Mouse (Mus musculus): ENCODE results near the gene Trim44. TPM values are rescaled to one million over a fixed set of nuclear protein-coding genes. Genes with fewer than 3 reads are reported as not detected.

Gene Trim44
- total RNA-seq, 2 experiments from 2014 or later: 173 to 177 TPM

DNA sequence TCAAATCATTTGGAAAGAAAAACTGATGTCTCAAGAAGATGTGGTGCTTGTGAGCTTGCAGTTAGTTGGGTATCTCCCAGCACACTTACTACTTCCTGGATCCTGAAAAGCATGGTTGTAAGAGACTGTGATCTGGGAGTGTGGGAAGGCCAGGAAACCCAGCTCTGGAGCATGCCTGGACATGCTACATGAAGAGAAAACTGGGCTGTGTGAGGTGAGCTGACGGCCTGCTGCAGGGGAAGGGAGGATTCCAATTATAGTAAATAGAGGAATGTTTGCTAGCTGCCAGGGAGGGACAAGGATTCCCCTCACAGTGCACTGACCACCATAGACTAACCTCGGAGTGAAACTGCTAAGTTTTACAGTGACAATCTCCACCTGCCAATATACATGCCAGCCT is 104.4 kb downstream of the Trim44 start:
- intact Hi-C loops (cut with DNase I): no loop called here
- no peak for DNase-seq (ENCODE audit: low spot score in 2 of 2)

DNA sequence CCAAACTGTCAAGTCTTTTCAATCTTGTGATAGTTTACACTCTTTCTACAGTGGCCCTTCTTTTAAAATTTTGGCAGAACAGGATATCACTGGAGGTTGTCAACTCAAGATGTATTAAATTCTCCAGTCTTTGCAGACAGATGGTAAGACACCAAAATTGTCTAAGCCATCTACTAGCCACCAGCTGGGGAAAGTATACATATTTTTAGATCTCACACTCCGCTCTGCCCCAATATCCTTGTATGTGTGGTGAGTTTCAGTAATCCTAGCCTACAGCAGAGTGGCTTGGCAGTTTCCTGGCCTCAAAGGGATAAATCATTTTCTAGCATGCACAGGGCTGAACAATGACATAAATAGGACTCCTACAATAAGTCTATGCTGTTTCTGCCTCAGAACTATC is 105.1 kb downstream of the Trim44 start:
- DNase-seq (ENCODE audit: low spot score in 2 of 2): peak in 1 of 2 experiments; percentile 15

DNA sequence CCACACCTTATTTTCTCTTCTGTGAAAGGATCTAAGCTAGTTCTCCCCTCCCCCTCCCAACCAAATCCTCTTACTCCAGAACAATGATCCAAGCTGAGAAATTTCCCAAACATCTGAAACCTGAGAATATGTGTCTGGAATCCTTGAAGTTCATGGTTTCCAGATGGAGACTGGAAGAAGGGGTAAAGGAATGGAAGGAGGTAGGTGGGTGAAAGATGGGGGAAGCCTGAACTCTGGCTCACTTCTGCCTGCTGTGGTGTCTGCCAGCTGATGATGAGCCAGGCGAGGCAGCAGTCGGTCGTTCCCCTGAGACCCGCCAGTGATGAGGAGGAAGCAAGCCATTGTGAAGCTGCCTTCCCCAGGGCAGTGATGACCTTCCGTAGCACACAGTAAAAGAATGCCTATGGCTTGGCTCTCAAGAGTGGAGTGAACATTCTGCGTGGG is 112.8 kb downstream of the Trim44 start:
- DNase-seq (ENCODE audit: low spot score in 2 of 2): no peak
- intact Hi-C loops (cut with DNase I): loop anchor here (5.0 kb wide), 1 partner anchor 203 kb away; no protein-coding TSS in a partner anchor

More for the DNA sequence above, 105.1 kb downstream of the Trim44 start:
- intact Hi-C loops (cut with DNase I): no loop called here

DNA sequence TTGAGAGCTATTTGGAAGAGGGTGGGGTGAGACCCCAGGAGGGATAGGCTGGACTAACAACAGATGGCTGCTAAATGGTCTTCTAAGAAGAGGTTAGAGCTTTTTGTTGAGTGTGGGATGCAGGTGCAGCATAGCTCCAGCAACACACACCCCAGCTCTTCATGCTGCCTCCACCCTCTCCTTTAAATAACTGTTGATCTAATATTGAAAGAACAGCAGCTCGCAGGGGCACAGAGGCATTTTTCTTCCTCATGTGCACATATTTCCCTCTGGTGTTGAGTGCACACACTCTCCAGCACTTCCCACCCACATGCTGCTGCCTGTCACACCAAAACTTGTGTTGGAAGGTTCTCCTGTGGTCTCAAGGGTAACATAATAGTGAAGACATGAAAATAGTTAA is 114.4 kb downstream of the Trim44 start:
- intact Hi-C loops (cut with DNase I): loop anchor here (5.0 kb wide), 1 partner anchor 201 kb away; no protein-coding TSS in a partner anchor
- no peak for DNase-seq (ENCODE audit: low spot score in 2 of 2)

DNA sequence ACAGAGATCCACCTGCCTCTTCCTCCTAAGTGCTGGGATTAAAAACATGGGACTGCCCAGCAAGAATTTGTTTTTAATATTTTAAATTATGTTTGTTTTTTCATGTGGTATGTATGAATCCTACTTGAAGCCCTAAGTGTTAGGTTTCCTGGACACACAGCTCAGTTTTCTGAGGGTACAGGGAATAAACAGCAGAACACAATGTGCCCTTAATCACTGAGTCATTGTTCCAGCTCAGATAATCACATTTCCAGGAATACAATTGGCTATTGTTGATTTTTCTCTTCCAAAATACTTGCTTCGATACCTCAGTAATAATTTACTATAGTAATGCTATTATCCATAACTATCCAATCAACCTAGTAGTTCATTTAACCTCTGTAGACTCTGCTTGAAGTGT is 115.6 kb downstream of the Trim44 start:
- no peak for DNase-seq (ENCODE audit: low spot score in 2 of 2)
- intact Hi-C loops (cut with DNase I): loop anchor here (5.0 kb wide), 1 partner anchor 200 kb away; no protein-coding TSS in a partner anchor

DNA sequence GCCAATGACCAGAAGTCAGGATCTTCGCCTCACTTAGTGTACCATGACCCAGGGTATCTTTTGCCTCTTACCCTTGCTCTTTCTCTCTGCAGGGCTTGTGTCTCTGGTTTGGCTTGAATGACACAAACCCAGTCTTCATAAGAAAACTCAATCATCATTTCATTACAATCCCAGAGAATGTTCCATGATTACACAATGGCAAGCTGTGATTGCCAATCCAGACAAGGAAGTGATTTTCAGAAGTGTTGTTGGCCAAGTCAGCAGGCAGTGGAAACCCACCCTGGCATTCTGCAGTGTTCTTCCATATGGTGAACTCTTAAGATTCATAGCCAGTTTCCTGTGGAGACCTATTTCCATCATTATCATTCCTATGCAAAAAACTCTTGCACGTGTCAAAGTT is 116.1 kb downstream of the Trim44 start:
- intact Hi-C loops (cut with DNase I): loop anchor here (5.0 kb wide), 1 partner anchor 199 kb away; no protein-coding TSS in a partner anchor

DNA sequence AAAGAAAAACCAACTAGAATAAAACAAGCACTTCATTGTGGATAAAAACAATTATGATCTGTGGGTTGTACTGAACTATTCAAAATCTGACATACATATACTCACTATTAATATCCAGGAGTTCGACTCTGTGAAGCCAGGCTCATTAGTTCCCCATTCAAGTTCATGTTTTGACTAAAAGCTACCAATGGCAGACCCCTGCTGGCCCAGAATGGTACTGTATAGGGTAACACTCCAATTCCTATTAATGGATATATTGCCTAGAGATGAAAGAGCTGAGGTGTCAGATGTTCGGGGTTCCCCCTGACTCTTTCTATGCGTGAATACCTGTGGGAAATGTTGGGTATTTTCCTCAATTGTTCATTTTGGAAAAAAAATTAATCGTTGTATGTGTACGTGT is 117.6 kb downstream of the Trim44 start:
- intact Hi-C loops (cut with DNase I): loop anchor here (5.0 kb wide), 1 partner anchor 198 kb away; no protein-coding TSS in a partner anchor

More for the DNA sequence above, 116.1 kb downstream of the Trim44 start:
- no peak for DNase-seq (ENCODE audit: low spot score in 2 of 2)

DNA sequence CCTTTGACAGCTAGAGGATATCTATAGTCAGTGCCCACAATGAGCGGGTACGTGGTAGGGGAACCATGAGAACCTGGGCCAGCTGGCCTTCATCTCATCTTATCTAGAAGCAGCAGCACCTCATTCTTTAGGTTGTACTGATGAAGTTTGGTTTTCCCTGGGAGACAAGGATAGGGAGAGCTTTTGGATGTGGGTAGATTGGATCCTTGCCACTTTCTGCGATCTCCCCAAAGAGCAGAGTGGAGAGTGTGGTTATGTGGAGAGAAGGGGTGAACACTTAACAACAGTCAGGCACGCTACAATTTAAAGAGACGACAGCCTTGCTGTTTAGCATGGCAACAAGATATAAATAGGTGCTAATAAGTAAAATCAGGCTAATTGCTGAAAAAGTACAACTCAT is 119.0 kb downstream of the Trim44 start:
- DNase-seq (ENCODE audit: low spot score in 2 of 2): no peak
- intact Hi-C loops (cut with DNase I): no loop called here

More for the DNA sequence above, 117.6 kb downstream of the Trim44 start:
- DNase-seq (ENCODE audit: low spot score in 2 of 2): no peak

DNA sequence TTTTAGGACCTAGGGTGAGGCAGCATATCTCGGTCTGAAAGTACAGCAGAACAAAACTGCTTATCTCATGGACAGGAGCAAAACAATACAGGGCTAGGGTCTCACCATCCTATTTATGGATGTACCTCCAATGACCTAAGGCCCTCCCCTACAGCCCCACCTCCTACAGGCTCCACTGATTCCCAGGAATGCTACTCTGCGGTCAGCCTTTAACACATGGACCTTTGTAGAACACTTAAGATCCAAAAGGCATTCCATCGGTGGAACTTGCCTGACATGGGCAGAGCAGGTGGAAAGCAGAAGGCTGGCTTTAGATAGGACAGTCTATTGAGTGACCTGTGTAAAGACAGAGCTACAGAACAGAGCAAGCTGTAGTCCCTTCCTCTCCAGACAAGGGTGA is 120.3 kb downstream of the Trim44 start:
- intact Hi-C loops (cut with DNase I): no loop called here
- DNase-seq (ENCODE audit: low spot score in 2 of 2): no peak

DNA sequence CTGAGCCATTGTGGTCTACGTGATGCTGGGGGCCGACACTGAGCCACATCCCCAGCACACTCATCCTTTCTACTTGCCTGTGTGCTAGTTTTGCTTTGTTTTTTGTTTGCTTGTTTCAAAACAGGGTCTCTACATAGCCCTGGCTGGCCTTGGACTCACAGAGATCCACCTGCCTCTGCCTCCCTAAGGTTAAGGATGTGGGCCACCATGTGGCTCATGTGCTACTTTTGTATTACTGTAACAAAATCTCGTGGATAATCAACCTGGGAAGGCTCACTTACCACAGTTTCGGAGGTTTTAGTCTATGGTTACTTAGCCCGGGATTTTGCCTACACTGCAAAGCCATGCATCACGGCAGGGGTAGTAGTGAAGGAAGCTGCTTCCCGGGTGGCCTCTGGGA is 125.5 kb downstream of the Trim44 start:
- no peak for DNase-seq (ENCODE audit: low spot score in 2 of 2)

DNA sequence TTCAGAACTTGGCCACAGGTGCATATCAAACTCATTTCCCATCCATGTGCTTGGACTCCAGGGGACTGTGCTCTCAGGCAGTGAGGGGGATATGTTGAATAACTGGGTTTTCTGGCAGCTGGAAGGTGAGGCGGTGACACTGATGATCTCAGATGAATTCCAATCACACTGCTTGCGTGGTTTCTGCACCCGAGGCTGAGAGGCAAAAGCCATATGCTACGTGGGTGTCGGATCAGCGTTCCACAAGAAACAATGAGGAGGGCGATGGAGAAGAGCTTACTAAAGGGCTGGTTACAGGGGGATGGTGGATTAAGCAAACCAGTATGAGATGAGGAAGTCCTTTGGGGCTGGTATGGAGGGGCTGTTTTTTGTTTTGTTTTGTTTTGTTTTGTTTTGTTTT is 127.8 kb downstream of the Trim44 start:
- intact Hi-C loops (cut with DNase I): no loop called here

More for the DNA sequence above, 125.5 kb downstream of the Trim44 start:
- intact Hi-C loops (cut with DNase I): no loop called here

DNA sequence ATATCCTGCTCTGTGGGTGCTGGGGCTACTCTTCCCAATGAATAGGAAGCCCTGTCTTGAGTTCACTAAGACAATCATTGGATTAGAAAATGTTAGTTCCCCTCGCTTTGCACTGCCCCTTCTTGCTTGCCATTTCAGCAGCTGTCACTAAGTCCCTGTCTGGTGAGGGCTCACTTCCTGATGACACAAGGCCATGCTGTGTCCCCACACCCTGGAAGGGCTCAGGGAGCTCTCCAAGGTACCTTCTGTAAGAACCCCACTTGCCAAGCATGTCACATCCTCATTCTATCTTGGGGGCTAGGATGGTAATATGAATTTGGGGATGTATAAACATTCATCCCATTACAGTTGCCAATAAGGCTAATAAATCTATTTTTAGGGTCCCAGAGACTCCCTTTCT is 129.7 kb downstream of the Trim44 start:
- no peak for DNase-seq (ENCODE audit: low spot score in 2 of 2)
- intact Hi-C loops (cut with DNase I): no loop called here

More for the DNA sequence above, 127.8 kb downstream of the Trim44 start:
- no peak for DNase-seq (ENCODE audit: low spot score in 2 of 2)

DNA sequence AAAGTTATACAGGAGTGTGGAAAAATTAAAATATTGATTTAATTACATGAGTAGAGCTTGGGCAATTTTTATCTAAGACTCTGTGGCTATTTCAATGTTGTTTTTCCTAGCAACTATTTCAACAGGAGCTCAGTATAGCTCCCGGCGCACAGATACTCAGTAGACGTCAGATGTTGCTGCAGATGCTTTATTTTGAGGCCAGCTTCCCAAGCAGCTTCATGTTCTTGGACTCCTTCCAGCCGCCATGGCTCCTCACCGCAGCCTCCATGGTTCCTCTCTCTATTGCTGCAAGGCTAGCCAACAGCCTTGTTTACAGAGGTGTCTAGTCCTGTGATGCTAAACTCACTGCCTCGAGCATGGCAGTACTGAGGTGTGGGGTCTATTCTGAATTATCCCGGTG is 134.3 kb downstream of the Trim44 start:
- peak in 1 of 2 experiments; percentile 28 for DNase-seq (ENCODE audit: low spot score in 2 of 2)
- intact Hi-C loops (cut with DNase I): no loop called here

DNA sequence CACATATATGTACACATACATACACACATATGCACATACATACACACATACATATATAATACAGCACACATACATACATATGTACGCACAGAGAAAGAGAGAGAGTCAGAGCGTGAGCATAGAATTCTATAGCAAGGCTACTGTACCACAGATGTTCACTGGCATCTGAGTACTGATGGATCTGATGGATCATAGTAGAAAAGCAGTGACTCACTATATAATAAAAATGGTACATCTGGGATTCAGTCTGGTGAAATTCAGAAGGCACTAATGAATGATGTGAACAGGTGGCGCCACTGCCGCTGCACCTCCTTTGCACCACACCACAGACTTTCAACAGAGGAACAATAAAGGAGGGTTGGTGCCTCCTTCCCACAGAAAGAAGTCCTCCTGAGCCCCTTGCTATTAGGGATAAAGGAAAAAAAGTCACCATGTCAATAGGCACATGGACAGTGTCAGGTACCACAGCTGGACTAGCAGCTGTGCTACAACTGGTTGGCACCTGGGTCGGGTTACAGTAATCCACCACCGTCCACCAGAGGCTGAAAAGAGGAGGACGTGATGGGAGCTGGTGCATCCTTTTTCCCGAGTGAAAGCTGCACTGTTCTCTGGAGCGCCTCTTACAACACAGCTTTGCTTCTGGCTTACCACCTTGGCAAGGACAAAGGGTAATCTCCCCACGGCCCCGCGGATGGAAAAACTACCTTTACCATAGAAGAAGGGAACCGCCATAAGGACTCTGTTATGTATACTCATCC is 139.9 kb downstream of the Trim44 start:
- no peak for DNase-seq (ENCODE audit: low spot score in 2 of 2)
- intact Hi-C loops (cut with DNase I): no loop called here

DNA sequence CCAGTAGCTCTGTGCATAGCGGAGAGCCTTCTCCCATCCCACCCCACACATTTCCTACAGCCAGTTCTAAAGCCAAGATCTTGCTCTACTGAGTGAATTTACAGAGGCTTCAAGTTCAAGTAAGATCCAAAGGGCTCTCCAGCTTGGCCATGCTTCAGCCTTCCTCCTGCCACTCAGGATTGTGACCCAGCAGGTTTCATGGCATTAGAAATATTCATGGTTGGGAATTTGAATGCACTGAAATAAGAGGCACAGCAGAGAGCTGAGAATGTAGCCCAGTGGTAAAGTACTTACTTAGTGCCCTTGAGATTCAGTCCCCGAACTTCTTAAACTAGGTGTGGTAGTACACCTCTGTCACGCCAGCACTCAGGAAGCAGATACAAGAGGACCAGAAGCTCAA is 140.7 kb downstream of the Trim44 start:
- DNase-seq (ENCODE audit: low spot score in 2 of 2): no peak
- intact Hi-C loops (cut with DNase I): no loop called here

DNA sequence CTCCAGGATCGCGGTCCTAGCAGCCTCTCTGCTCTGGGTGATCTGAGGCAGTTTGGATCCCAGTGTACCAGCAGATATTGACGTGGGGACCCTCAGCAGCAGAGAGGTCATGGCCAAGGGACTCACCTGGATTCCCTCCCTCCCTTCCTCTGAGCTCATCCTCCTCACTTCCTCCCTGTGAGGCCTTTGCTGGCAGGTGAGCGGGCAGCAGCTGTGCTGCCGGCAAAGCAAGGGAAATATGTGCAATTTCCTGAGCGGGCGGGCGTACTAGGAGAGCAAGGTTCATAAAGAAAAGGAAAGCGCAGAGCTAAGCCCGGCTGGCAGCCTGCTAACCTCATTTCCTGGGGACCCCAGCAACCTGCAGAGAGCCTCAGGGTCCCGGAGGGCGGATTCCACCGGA is 148.5 kb downstream of the Trim44 start:
- DNase-seq (ENCODE audit: low spot score in 2 of 2): no peak
- intact Hi-C loops (cut with DNase I): no loop called here

DNA sequence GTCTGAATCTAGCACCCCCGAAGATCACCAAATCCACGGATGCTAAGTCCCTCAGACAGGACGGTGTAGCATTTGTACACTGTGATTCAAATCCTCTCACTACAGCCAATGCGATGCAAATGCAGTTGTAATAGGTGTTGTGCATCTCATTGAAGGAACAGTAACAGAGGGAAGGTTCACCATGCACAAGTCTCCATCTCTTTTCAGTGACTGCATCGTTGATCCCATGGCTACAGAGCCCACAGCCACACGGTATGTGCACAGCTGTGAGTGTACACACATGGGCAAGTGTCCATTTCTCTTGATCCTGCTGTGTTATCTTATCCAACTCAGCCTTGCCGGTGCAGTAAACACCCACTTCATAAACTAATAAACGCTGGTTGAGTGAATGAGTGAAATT is 148.9 kb downstream of the Trim44 start:
- intact Hi-C loops (cut with DNase I): no loop called here
- no peak for DNase-seq (ENCODE audit: low spot score in 2 of 2)

DNA sequence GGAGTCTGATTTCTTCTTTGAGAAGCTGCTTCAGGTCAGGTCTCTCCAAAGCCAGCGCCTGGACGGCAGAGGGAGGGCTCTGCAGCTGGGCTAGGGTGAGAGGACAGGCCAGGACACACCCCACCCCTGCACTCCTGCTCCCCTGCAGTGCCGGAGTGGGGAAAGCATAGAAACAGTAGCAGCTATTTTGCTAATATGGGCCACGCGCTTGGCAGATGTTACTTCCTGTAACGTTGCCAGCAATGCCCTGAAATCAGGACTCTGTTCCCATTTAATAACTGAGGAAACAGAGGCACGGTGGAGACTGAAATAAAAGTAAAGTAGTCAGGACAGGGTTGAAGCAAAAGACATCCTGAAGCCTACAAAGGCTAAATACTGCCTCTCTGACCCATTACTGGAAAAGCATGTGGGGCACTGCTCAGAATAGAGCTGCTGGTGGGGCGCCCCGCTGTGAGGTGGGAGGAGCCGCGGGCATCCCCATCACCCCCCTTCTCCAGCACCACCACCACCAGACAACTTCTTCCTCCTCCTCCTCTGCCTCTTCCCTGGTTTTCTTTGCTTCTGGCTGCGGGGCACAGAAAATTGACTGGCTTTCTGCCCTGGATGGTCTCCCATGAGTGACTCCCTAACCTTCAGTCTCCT is 149.5 kb downstream of the Trim44 start:
- no peak for DNase-seq (ENCODE audit: low spot score in 2 of 2)
- intact Hi-C loops (cut with DNase I): no loop called here

DNA sequence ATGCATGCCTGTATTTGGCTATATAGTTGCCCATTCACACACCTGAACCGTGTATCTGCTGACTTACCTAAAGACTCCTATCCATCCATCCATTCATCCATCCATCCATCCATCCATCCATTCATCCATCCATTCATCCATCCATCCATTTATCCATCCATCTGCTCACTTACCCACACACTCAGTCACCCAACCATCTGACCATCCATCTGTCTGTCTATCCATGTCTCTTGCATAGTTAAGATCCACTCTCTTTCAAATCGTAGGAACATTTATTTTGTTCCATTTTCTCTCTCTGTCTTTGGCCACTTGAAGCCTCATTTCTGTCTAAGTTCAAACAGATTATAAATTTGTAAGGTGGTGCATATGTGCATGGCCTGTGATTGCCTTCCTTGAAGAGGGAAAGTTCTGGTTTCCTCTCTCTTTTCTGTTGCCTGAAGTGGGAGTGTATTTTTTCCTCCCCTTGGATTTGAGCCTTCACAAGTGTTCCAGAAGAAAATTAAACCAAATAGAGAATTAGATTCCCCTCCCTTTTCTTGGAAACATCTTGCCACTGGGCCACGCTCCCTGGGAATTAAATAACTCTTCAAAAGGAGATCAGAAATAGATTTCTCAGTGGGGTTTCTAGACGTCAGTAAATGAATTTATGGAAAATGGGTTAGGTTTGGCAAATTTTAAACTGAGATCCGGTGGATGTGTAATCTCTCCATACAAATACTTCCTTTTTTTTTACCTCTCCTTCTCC is 150.9 kb downstream of the Trim44 start:
- intact Hi-C loops (cut with DNase I): no loop called here
- no peak for DNase-seq (ENCODE audit: low spot score in 2 of 2)

DNA sequence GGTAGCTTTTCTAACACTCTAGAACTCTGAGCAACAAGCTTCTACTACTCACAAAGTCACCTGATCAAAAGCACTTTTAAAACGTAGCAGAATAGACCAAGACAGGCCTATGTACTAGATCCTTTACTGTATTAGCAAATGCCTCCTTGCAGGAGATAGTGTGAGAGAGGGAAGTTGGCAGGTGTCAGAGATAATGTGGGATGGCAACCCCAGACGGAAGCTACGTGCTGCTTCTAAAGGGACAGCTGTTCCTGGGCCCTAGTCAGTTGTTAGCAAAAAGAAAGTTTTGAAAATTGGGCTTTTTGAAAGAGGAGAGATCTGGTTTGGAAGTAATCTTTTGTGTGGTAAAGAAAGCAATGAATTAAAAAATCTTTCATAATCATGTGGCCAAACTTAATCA is 151.5 kb downstream of the Trim44 start:
- DNase-seq (ENCODE audit: low spot score in 2 of 2): no peak
- intact Hi-C loops (cut with DNase I): no loop called here

Data from left cerebral cortex, postnatal 36 days (tissue).